Mouse (Mus musculus): ENCODE data around the gene Rev3l. TPM values are rescaled to one million over a fixed set of nuclear protein-coding genes. Genes with fewer than 3 reads are reported as not detected.
A peak's percentile ranks its signal among the peaks of the same experiment; 100 is the strongest.

Rev3l gene
- 10 to 100 TPM; 83.2 to 85.6 TPM for total RNA-seq (2021)
- long read RNA-seq, partial matches to known transcripts: 0 of 1 reads
- long read RNA-seq, other reads (novel, unspliced or antisense): 1 of 1 reads

- DNase-seq (ENCODE audit: low spot score in 2 of 2): peak; percentile 91 to 96
These were observed at the start of gene Rev3l for GRCm38 (mm10) chr10:39731736-39732265. Gene Rev3l, plus strand, starts transcription at chr10:39732118.

DNA sequence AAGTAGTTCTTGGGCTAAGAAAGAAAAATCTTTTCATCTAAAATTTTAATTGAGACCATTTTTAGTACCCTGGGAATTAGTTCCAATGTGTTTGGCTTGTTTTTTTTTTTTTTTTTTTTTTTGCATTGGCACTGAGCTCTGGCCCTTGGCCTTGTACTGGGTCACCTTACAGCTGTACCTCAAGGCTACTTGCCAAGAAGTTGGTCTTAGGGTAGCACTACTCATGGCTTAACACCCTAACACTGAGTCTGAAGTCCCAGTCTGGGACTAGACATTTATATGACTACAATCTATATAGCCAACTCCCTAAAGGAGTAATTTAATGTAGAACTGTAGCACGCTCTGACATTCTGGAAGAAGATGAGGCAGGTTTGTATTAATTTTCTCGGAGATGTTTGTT is 49.4 kb upstream of the Rev3l start:
- no peak for DNase-seq (ENCODE audit: low spot score in 2 of 2)

DNA sequence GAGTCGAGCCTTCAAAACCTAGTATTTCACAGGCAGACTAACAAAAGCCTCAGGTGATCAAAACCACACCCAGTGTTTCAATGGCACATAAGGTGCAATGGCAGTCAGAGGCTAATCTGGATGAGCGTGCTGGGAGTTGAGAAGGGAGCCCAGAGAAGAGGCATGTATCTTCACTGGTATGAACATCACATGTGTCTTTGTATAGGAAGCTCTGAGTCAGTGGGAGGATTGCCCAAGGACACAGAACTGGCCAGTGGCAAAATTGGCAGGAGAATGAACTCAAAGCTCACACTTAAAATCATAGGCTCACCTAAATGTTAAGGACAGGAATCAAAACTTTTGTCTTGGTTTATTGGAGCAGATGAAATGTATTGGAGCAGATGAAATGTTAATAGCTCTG is 48.4 kb upstream of the Rev3l start:
- DNase-seq (ENCODE audit: low spot score in 2 of 2): no peak

DNA sequence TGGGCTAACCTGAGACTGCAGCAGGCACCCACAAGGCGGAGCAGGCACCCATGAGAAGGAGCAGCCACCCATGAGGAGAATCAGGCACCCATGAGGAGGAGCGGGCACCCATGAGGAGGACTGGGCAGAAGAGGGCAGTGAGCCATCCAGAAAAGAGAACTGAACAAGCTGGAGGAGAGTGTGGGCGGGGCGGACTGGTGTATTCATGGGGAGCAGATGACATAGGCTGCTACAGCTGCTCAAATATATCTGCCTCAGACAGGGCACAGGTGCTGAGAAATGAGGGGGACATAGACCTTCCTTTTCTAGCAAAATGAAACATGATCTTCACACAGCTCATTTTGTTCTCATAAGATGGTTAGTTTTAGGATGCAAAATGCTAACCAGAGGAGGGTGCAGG is 45.1 kb upstream of the Rev3l start:
- DNase-seq (ENCODE audit: low spot score in 2 of 2): no peak

DNA sequence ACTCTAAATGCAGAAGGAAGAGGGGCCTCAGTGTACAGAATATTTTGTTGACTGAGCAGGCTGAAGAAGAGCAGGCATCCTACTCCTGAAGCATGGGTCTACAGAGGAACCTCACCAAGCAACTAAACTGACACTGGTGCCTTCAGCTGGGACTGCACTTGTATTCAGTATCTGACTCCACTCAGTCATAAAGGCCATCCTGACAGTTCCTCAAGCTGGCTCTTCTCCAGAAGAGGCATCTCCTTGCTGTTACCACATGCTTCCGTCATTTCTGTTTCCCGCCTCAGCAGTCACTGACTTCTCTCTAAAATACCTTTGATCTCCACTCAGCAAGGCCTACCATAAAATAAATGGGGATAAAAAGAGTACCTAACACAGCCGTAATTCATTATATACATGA is 44.1 kb upstream of the Rev3l start:
- DNase-seq (ENCODE audit: low spot score in 2 of 2): no peak

GRCm38 (mm10) chr10:39691351-39692064 is 40.4 kb upstream of the Rev3l start:
- no peak for DNase-seq (ENCODE audit: low spot score in 2 of 2)

- no peak for DNase-seq (ENCODE audit: low spot score in 2 of 2)
These were observed 39.8 kb upstream of the Rev3l start for GRCm38 (mm10) chr10:39692152-39692551.

GRCm38 (mm10) chr10:39707717-39708510 is 24.0 kb upstream of the Rev3l start:
- DNase-seq (ENCODE audit: low spot score in 2 of 2): no peak

DNA sequence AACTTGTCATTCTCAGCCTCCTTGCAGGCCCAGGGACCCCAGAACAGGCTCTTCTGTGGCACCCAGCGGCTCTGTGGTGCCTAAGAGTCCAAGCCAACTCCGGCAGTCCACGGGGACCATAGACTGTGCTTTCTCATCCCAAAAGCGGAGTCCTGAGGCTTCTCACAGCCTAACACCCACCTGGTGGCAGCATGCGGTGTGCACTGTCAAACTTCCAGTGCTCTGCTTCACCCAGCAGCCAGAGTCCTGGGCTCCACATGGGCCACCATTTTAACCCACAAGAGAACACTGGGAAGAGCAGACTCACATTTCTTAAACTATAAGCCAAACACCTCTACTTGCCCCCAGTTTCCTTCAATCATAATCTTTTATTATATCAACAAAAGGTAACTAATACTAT is 15.0 kb upstream of the Rev3l start:
- DNase-seq (ENCODE audit: low spot score in 2 of 2): no peak

DNA sequence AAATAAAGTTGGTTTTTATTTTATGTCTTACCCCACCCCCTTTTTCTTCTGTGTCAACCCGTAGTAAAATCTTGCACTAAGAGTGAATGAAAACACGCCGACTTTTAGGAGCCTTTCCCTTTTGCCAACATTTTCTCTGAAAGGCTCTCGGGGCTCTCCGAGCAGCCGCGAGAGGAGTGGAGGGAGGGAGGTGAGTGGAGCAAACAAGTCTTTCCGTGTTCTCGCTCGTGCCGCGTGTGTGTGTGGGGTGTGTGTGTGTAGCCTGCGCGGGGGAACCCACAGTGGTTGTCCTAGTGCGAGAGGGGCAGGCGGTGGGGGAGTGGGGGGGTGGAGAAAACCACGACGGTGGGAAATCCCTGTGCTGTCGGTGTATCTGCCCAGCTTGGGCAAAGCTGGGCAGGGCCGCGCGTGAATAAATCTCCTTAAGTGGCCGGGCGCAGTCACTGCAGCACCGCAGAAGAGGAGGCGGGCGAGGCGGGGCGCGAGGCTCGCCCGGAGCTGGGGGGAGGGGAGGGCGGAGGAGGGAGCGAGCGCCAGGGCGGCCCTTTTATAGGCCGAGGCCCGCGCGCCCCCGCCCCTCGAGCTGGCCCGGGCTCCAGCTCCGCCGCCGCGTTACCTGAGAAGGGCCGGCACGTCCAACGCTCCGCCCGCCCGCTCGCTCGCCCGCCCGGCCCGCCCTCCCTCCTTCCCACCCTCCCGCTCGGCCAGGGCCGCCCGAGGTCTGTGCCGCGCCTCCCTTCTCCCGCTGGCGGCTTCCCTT is 762 bp upstream of the Rev3l start:
- DNase-seq (ENCODE audit: low spot score in 2 of 2): peak; percentile 78 to 90

GRCm38 (mm10) chr10:39732266-39733100 is 565 bp downstream of the Rev3l start:
- peak; percentile 78 to 86 for DNase-seq (ENCODE audit: low spot score in 2 of 2)

DNA sequence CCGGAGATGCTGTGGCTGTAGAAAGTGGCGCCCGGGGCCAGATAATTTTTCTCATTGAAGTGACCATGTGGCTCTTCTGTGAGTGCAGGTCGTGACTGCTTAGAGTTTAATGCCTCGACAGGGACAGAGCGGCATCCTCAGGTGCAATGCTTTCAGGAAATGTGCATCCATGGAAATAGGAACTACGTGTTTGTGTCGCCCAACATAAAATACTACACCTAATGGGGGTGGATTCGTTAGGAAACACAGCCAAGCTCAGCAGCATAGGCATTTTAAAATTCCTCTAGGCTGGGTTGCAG is 1.1 kb downstream of the Rev3l start:
- no peak for DNase-seq (ENCODE audit: low spot score in 2 of 2)

- DNase-seq (ENCODE audit: low spot score in 2 of 2): no peak
These were observed 1.6 kb downstream of the Rev3l start for GRCm38 (mm10) chr10:39733421-39733930.

DNA sequence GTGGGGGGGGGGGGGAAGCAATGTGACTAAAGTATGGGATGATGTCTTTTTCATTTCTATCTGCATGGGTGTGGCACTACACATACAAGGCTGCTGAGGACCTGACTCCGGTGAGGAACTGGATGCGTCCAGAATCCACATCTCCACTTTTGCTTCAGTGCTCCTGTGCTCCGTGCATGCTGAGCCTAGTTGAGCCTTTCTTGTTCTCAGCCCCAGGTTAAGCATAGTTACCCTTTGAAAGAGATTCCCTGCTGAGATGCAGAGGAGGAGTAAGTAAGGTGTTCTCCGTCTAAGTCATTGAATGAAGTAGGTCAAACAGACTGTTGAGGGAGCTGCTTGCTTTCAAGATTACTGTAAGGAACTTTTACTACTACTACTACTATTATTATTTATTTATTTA is 4.3 kb downstream of the Rev3l start:
- no peak for DNase-seq (ENCODE audit: low spot score in 2 of 2)

DNA sequence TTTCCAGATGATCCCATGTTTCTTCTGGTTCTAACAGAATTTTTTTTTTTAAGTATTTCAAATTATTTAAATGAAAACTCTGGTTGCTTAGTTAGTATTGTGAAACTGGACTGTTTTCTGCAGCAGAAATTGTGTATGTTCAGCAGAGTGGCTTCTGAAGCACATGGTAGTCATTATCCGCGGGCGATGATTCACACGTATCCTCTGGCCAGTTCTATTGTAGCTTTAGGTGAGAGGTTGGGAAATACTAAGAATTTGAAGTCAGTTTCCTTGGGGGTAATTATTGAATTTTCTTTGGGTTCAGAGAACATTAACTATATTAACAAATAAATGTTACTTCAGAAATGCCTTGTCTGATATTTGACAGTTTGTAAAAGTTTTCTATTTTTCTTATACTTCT is 10.1 kb downstream of the Rev3l start:
- DNase-seq (ENCODE audit: low spot score in 2 of 2): no peak

GRCm38 (mm10) chr10:39764752-39765151 is 32.8 kb downstream of the Rev3l start:
- DNase-seq (ENCODE audit: low spot score in 2 of 2): no peak

GRCm38 (mm10) chr10:39766702-39767101 is 34.8 kb downstream of the Rev3l start:
- no peak for DNase-seq (ENCODE audit: low spot score in 2 of 2)

DNA sequence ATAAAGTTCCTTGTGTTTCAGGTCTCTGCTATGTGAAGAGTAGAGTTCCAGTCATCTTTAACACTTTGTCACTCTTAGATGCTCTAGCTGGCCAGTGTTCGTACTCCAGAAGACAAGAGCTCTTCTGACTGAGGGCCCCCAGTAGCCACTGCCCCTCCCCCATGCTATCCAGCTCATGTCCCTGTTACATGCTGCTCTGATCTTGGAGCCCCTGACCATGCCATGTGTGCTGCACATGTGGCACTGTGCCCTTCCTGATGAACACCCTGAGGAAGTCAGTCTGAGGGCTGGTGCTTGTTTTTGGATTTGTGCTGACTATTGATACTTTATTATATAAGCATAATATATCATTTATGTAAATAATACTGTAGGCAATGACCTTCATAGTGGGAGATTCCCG is 40.3 kb downstream of the Rev3l start:
- DNase-seq (ENCODE audit: low spot score in 2 of 2): no peak

- DNase-seq (ENCODE audit: low spot score in 2 of 2): no peak
These were observed 42.2 kb downstream of the Rev3l start for GRCm38 (mm10) chr10:39773940-39774726.

DNA sequence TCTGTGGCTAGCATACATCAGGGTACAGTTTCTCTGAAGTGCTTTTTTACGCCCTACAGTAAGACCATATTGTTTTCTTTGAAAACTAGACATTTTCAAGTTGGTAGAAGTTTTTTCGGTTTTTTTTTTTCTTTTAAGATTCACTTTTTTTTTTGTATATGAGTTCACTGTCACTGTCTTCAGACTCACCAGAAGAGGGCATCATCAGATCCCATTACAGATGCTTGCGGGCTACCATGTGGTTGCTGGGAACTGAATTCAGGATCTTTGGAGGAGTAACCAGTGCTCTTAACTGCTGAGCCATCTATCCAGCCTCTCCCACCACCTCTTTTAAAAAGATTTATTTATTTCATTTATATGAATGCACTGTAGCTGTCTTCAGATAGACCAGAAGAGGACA is 45.0 kb downstream of the Rev3l start:
- DNase-seq (ENCODE audit: low spot score in 2 of 2): no peak
